Mouse (Mus musculus) cortical plate, adult 2 months (tissue): ENCODE results near the gene C1qb.

Source experiments
- CTCF ChIP-seq: fragments of 200-500 bp; IDR thresholded peaks from 2 replicates; pipeline ENCODE4 v1.5.1; 2011; ENCODE audit warnings: mild to moderate bottlenecking, control low read depth, low read length; ENCODE audit not compliant: insufficient read depth; ENCODE audit errors: extremely low read depth
- POLR2A ChIP-seq: fragments of 200-500 bp; IDR thresholded peaks from 2 replicates; pipeline ENCODE4 v1.6.1; 2011; ENCODE audit warnings: mild to moderate bottlenecking, low read length, control low read depth; ENCODE audit not compliant: insufficient read depth; ENCODE audit errors: extremely low read depth

DNA sequence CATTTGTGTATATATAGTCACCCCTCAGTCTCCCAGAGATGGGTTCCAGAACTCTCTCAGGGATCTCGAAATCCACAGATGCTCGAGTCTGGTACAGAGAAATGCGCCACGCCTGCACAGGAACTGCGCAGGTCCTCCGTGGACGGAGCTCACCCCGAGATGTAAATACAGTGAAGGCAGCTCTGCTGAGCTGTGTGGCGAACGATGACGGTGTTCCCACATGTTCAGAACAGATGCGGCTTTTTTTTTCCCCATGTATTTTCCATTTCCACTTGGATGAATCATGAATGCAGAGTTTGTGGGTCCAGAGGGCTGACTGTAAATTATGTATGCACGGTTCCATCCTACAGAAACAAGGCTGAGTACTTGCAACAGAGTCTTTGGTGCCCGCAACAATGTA, 11.0 kb downstream of the C1qb start:
- TF ChIP-seq CTCF (no peak), POLR2A (no peak)
